Mouse (Mus musculus) testis, adult 2 months (tissue): ENCODE measurements around the gene Bard1. TPM values are rescaled to one million over a fixed set of nuclear protein-coding genes. Genes with fewer than 3 reads are reported as not detected.

ENCODE experiments used
- H3K27ac ChIP-seq: fragments of 200-500 bp; 2 replicates; pipeline ENCODE4 v1.5.1; 2012; ENCODE audit warnings: low read depth, low read length; ENCODE audit not compliant: control insufficient read depth, insufficient read depth
- H3K27me3 ChIP-seq: fragments of 200-500 bp; 2 replicates; pipeline ENCODE4 v1.6.1; 2012; ENCODE audit warnings: mild to moderate bottlenecking, low read length, moderate library complexity; ENCODE audit not compliant: control insufficient read depth, insufficient read depth
- H3K36me3 ChIP-seq: fragments of 200-500 bp; 2 replicates; pipeline ENCODE4 v1.6.1; 2012; ENCODE audit warnings: mild to moderate bottlenecking, low read length; ENCODE audit not compliant: control insufficient read depth, insufficient read depth
- H3K4me1 ChIP-seq: fragments of 200-500 bp; 2 replicates; pipeline ENCODE4 v1.6.1; 2012; ENCODE audit warnings: low read length; ENCODE audit not compliant: control insufficient read depth, insufficient read depth
- H3K4me3 ChIP-seq: fragments of 200-500 bp; 2 replicates; pipeline ENCODE4 v1.5.1; 2012; ENCODE audit warnings: low read depth, mild to moderate bottlenecking, low read length, moderate library complexity, mixed read lengths; ENCODE audit not compliant: control insufficient read depth
- CTCF ChIP-seq: fragments of 200-500 bp; IDR thresholded peaks from 2 replicates; pipeline ENCODE4 v1.5.1; 2012; ENCODE audit warnings: low read depth, mild to moderate bottlenecking, inconsistent platforms, low read length, moderate library complexity; ENCODE audit not compliant: control insufficient read depth, insufficient read depth, insufficient replicate concordance
- POLR2A ChIP-seq: fragments of 200-500 bp; IDR thresholded peaks from 2 replicates; pipeline ENCODE4 v1.6.1; 2012; ENCODE audit warnings: low read depth, mild to moderate bottlenecking, inconsistent platforms, low read length, moderate library complexity; ENCODE audit not compliant: control insufficient read depth
- polyA plus RNA-seq: library from polyadenylated mRNA; depleted of rRNA; stranded (reverse); fragments of >200 nt; gene quantifications from 2 replicates; pipeline ENCODE4 v1.2.3, GENCODE M21; 2012

The Bard1 gene
- polyA plus RNA-seq, 1 experiment = 5.3 TPM

DNA sequence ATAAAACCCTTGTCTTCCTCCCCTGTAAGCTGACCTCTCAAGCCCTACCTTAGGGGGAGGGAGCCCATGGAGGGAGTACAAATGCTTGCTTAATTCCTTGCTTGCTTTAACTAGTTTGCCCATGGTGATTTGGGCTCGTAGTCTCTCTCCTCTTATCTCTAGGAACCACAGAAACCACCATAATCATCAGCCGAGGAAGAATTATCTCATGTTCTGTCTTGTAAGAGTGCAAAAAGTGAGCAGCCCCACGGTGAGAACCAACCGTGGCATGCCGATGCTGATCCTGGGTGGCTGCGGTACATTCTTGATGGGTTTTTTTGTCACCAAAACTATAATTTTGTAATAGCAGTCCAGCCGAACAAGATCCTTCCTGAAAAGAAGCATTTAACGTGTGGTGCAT, 2.8 kb upstream of the Bard1 start:
- peaks cover 3% of the 10 kb centered on the region; the same call in 1 of the 2 replicates for H3K4me1 ChIP-seq
- no peaks in the 10 kb centered on the region for H3K27me3 ChIP-seq
- no peak overlapping the region for H3K27ac ChIP-seq
- TF ChIP-seq CTCF (no peak), POLR2A (no peak)
- no peaks in the 10 kb centered on the region for H3K36me3 ChIP-seq
- H3K4me3 ChIP-seq = no peak overlapping the region

DNA sequence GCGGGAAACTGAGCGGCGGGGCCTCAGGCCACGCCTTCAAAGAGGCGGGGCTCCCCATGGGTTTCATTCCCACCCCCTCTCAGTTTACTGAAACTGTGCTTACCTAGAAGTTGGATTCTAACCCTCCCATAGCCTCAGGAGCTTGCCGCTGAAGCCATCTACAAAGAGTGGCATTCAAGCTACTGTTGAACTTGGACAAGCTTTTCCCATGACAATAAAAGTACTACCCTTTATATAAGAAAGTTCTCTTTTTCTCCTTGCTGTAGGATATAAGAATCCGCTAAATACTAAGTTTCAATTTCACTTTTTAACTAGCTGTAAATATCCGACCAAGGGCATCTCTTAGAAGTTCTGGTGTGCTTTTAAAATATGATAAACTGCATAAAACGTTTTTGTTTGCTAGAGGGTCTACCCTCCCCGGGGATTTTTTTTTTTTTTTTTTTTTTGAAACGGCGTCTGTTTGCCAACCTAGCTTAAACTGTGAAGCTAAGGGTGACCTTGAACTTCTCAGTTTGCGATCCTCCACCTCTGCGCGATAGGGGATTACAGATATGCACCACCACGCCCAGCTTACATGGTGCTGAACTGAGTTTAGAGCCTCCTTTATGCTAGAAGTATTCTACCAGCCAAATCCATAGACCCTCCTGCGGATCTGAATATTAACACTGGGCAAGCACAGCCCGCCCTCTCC, 373 bp upstream of the Bard1 start:
- peak overlapping the region; percentile 84 for H3K4me3 ChIP-seq
- no peaks in the 10 kb centered on the region for H3K27me3 ChIP-seq
- peaks cover 3% of the 10 kb centered on the region for H3K4me1 ChIP-seq
- TF ChIP-seq CTCF (no peak), POLR2A (no peak)
- H3K36me3 ChIP-seq = no peaks in the 10 kb centered on the region
- H3K27ac ChIP-seq = peak overlapping the region; percentile 92

GRCm38 (mm10) chr1:71101369-71101970, 1.5 kb downstream of the Bard1 start:
- no peaks in the 10 kb centered on the region for H3K27me3 ChIP-seq
- H3K27ac ChIP-seq = no peak overlapping the region
- TF ChIP-seq CTCF (no peak), POLR2A (no peak)
- H3K4me3 ChIP-seq = peak overlapping the region; percentile 25; the same call in 1 of the 2 replicates
- no peaks in the 10 kb centered on the region for H3K36me3 ChIP-seq
- H3K4me1 ChIP-seq = peaks cover 3% of the 10 kb centered on the region

- peaks cover 3% of the 10 kb centered on the region for H3K4me1 ChIP-seq
- TF ChIP-seq POLR2A = no peak
- TF ChIP-seq CTCF = no peak
- no peaks in the 10 kb centered on the region for H3K36me3 ChIP-seq
- no peaks in the 10 kb centered on the region for H3K27me3 ChIP-seq
- H3K27ac ChIP-seq = no peak overlapping the region
- H3K4me3 ChIP-seq = no peak overlapping the region
Measured at GRCm38 (mm10) chr1:71100591-71101368, 2.2 kb downstream of the Bard1 start.

DNA sequence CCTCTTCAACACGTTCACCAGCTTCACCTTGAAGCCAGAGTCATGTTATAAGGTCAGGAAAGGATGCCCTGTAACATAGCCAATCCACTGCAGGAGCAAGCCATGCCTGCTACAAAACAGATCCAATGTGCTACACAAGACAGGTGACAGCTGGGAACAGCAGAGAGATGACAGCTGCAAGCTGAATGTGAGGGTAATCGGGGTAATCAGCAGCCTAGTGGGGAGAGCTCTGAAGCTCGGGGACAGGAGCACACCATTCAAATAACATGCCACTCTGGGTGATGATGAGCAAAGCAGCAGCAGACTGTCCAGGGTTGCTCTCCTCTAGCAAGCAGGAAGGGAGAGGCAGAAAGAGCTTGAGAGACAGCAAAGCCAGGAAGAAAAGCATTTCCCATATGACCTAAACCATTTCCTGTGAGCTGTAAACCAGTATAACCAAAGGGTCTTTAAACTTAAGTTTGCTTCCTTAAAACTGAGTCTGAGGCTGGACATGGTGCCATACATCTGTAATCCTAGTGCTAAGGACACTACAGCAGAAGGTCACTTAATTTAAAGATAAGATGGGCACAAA, 2.9 kb downstream of the Bard1 start:
- peaks cover 3% of the 10 kb centered on the region for H3K4me1 ChIP-seq
- no peaks in the 10 kb centered on the region for H3K27me3 ChIP-seq
- H3K27ac ChIP-seq = no peak overlapping the region
- H3K4me3 ChIP-seq = no peak overlapping the region
- H3K36me3 ChIP-seq = no peaks in the 10 kb centered on the region
- TF ChIP-seq CTCF (no peak), POLR2A (no peak)

DNA sequence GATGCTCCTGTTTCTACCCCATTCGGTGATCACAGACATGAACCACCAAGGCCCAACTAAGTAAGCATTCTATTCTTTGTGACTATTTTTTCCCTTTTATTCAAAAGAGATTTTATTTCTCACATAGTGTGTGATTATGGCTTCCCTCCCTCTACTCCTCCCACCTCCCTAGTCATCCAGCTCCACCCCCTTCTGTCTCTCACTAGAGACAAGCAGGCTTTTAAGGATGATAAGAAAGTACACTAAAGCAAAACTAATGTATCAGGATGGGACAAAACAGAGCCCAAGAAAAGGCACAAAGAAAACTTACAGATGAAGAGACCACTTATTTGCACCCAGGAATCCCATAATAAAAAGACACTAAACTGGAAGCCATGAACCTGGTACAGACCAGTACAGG, 6.9 kb downstream of the Bard1 start:
- Histone ChIP-seq H3K36me3 (no peaks in the 10 kb centered on the region), H3K4me3 (no peak overlapping the region), H3K27me3 (no peaks in the 10 kb centered on the region), H3K4me1 (no peaks in the 10 kb centered on the region; the same call in 1 of the 2 replicates), H3K27ac (no peak overlapping the region)
- TF ChIP-seq POLR2A (no peak), CTCF (no peak)
